Mouse (Mus musculus): ENCODE data around the gene Pakap. TPM values are rescaled to one million over a fixed set of nuclear protein-coding genes. Genes with fewer than 3 reads are reported as not detected.

Pakap gene
- polyA plus RNA-seq, 1 experiment = 7.1 TPM

DNA sequence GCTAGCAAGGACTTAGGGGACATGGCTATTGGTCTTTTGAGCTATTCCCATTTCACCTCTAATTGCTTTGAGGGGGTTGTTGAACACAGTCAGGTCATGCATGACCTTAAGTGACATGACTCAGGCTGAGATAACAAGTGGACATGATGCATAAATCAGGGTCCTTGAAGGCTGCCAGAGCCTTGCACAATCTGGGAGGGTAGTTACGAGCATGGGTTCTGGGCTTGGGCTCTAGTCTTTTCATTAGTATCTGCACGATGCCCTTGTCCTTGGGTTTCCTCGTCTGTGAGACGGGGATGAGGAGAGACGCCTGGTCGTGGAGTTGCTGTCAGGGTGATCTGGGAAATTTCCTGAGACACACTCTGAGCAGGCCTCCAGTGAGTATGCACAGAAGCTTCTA lies 6.7 kb downstream of the Pakap start:
- Histone ChIP-seq H3K79me3 (ENCODE audit: low read depth) (peaks cover 49% of the 10 kb centered on the region), H3K79me2 (ENCODE audit: control insufficient read depth, insufficient read depth) (peaks cover 96% of the 10 kb centered on the region), H3ac (ENCODE audit: control insufficient read depth, insufficient read length, low read depth) (no peak overlapping the region), H3K27me3 (ENCODE audit: control insufficient read depth, insufficient read depth, insufficient read length) (no peaks in the 10 kb centered on the region), H3K4me3 (ENCODE audit: insufficient read depth, poor library complexity, severe bottlenecking) (no peak overlapping the region), H3K36me3 (ENCODE audit: control insufficient read depth, insufficient read depth) (no peaks in the 10 kb centered on the region)
- TF ChIP-seq CTCF (IDR thresholded peaks at IDR 0.05; ENCODE audit: control insufficient read depth, insufficient read depth, insufficient read length) (no peak), CEBPB (IDR thresholded peaks at IDR 0.05; ENCODE audit: low read depth) (peak; percentile 7)

DNA sequence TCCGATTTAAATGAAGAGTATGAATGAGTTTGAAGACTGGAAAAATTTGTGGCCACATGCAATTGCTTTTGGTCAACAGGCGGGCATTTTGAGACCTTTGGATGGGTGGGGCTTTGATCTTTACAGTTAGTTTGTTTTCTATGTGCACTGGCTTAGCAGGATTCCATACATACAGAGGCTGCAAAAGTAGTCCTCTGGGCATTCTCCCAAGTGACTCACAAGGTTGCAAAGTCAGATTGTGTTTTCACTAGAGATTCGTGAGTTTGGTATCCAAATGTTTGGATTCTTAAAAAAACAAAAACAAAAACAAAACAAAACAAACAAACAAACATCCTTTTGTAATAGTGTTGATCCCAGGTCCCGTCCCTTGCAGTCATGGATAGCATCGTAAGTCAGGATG lies 7.7 kb downstream of the Pakap start:
- H3K79me3 ChIP-seq (ENCODE audit: low read depth) = peaks cover 45% of the 10 kb centered on the region
- H3K79me2 ChIP-seq (ENCODE audit: control insufficient read depth, insufficient read depth) = peaks cover 96% of the 10 kb centered on the region
- H3K4me3 ChIP-seq (ENCODE audit: insufficient read depth, poor library complexity, severe bottlenecking) = no peak overlapping the region
- H3ac ChIP-seq (ENCODE audit: control insufficient read depth, insufficient read length, low read depth) = no peak overlapping the region
- no peaks in the 10 kb centered on the region for H3K27me3 ChIP-seq (ENCODE audit: control insufficient read depth, insufficient read depth, insufficient read length)
- TF ChIP-seq CEBPB (IDR thresholded peaks at IDR 0.05; ENCODE audit: low read depth) (no peak), MYOD1 (IDR thresholded peaks at IDR 0.05; ENCODE audit: control insufficient read depth, insufficient read length, low read depth) (no peak), FOSL1 (IDR thresholded peaks at IDR 0.05; ENCODE audit: insufficient read depth, low read length, poor library complexity, severe bottlenecking) (no peak), MYOG (IDR thresholded peaks at IDR 0.05; ENCODE audit: control insufficient read depth, extremely low read depth, insufficient read length) (no peak), CTCF (IDR thresholded peaks at IDR 0.05; ENCODE audit: control insufficient read depth, insufficient read depth, insufficient read length) (no peak), USF1 (IDR thresholded peaks at IDR 0.05; ENCODE audit: low read depth) (no peak), MAX (IDR thresholded peaks at IDR 0.05) (no peak)
- H3K36me3 ChIP-seq (ENCODE audit: control insufficient read depth, insufficient read depth) = no peaks in the 10 kb centered on the region

DNA sequence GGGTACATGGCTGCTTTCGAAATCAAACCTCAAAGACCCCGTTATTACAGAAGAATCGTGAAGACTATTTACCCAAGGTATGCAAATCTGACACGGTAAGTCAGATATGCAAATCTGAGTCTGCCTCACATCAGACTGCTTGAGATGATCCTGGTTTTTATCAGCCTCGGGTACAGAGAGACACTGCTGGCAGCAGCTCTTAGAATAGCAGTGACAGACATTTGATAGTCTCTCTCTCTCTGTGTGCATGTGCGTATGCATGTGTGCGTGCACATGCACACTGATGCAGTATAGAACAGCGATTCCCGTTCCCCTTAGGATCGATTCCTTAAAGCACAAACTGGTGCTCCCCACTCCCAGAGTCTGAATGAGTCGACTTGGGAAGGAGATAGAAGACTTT lies 8.1 kb downstream of the Pakap start:
- TF ChIP-seq FOSL1 (IDR thresholded peaks at IDR 0.05; ENCODE audit: insufficient read depth, low read length, poor library complexity, severe bottlenecking) (no peak), CTCF (IDR thresholded peaks at IDR 0.05; ENCODE audit: control insufficient read depth, insufficient read depth, insufficient read length) (no peak), MYOD1 (IDR thresholded peaks at IDR 0.05; ENCODE audit: control insufficient read depth, insufficient read length, low read depth) (no peak), MYOG (IDR thresholded peaks at IDR 0.05; ENCODE audit: control insufficient read depth, extremely low read depth, insufficient read length) (no peak), MAX (IDR thresholded peaks at IDR 0.05) (no peak), USF1 (IDR thresholded peaks at IDR 0.05; ENCODE audit: low read depth) (no peak), CEBPB (IDR thresholded peaks at IDR 0.05; ENCODE audit: low read depth) (no peak)
- Histone ChIP-seq H3K27me3 (ENCODE audit: control insufficient read depth, insufficient read depth, insufficient read length) (no peaks in the 10 kb centered on the region), H3ac (ENCODE audit: control insufficient read depth, insufficient read length, low read depth) (no peak overlapping the region), H3K36me3 (ENCODE audit: control insufficient read depth, insufficient read depth) (no peaks in the 10 kb centered on the region), H3K79me2 (ENCODE audit: control insufficient read depth, insufficient read depth) (peaks cover 95% of the 10 kb centered on the region), H3K79me3 (ENCODE audit: low read depth) (peaks cover 40% of the 10 kb centered on the region), H3K4me3 (ENCODE audit: insufficient read depth, poor library complexity, severe bottlenecking) (no peak overlapping the region)

DNA sequence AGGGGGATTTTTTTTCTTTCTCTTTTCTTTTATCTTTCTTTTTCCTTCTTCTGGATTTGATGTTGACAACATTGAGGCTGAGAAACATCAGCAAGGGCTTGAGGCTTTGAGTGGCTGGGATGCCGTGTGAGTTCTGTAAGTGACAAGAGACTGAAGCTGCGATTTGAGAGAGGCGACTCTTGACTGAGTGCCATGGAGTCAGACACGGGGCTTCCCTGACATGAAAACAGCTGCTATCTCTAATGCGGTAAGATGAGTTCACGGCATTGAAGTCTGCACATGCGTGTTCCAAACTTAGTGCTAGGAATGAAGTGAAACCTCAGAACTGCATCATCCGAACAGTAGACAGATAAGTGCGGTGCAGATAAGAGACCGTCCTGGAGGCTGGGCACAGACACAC lies 11.7 kb downstream of the Pakap start:
- Histone ChIP-seq H3K79me3 (ENCODE audit: low read depth) (peaks cover 25% of the 10 kb centered on the region), H3K27me3 (ENCODE audit: control insufficient read depth, insufficient read depth, insufficient read length) (no peaks in the 10 kb centered on the region), H3K36me3 (ENCODE audit: control insufficient read depth, insufficient read depth) (no peaks in the 10 kb centered on the region), H3K4me3 (ENCODE audit: insufficient read depth, poor library complexity, severe bottlenecking) (no peak overlapping the region), H3K79me2 (ENCODE audit: control insufficient read depth, insufficient read depth) (peaks cover 93% of the 10 kb centered on the region), H3ac (ENCODE audit: control insufficient read depth, insufficient read length, low read depth) (no peak overlapping the region)
- TF ChIP-seq CEBPB (IDR thresholded peaks at IDR 0.05; ENCODE audit: low read depth) = no peak
- no peak for TF ChIP-seq USF1 (IDR thresholded peaks at IDR 0.05; ENCODE audit: low read depth)
- no peak for TF ChIP-seq MYOG (IDR thresholded peaks at IDR 0.05; ENCODE audit: control insufficient read depth, extremely low read depth, insufficient read length)
- no peak for TF ChIP-seq FOSL1 (IDR thresholded peaks at IDR 0.05; ENCODE audit: insufficient read depth, low read length, poor library complexity, severe bottlenecking)
- no peak for TF ChIP-seq MYOD1 (IDR thresholded peaks at IDR 0.05; ENCODE audit: control insufficient read depth, insufficient read length, low read depth)
- no peak for TF ChIP-seq CTCF (IDR thresholded peaks at IDR 0.05; ENCODE audit: control insufficient read depth, insufficient read depth, insufficient read length)
- TF ChIP-seq MAX (IDR thresholded peaks at IDR 0.05) = no peak

DNA sequence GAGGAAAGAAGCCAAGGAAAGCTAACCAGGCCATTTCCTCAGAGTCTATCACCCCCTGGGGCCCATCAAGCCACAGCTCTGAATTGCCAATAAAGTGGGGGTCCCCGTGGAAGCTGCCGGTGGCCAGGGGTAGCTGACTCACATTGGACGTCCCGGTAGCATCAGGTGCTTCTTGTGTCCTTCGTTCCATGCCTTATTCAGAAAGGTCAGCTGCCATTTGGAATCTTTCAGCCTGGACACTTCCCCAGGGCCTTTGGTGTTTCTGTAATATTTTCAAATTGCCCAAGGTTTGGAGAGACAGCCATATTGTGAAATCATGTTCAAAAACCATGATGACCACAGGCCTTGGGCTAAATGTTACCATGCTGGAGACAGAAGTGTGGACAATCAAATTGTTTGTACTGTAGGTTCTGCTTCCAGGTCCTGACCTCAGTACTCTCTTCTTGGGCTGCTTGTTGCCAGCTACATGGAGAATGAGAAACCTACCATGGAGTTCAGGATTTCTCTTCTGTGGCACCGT lies 17.4 kb downstream of the Pakap start:
- no peak for TF ChIP-seq CEBPB (IDR thresholded peaks at IDR 0.05; ENCODE audit: low read depth)
- no peak for TF ChIP-seq CTCF (IDR thresholded peaks at IDR 0.05; ENCODE audit: control insufficient read depth, insufficient read depth, insufficient read length)
- no peak for TF ChIP-seq MAX (IDR thresholded peaks at IDR 0.05)
- TF ChIP-seq FOSL1 (IDR thresholded peaks at IDR 0.05; ENCODE audit: insufficient read depth, low read length, poor library complexity, severe bottlenecking) = no peak
- no peak for TF ChIP-seq MYOG (IDR thresholded peaks at IDR 0.05; ENCODE audit: control insufficient read depth, extremely low read depth, insufficient read length)
- no peak for TF ChIP-seq USF1 (IDR thresholded peaks at IDR 0.05; ENCODE audit: low read depth)
- TF ChIP-seq MYOD1 (IDR thresholded peaks at IDR 0.05; ENCODE audit: control insufficient read depth, insufficient read length, low read depth) = no peak
- Histone ChIP-seq H3K36me3 (ENCODE audit: control insufficient read depth, insufficient read depth) (no peaks in the 10 kb centered on the region), H3K27me3 (ENCODE audit: control insufficient read depth, insufficient read depth, insufficient read length) (no peaks in the 10 kb centered on the region), H3K79me3 (ENCODE audit: low read depth) (peaks cover 28% of the 10 kb centered on the region), H3K4me3 (ENCODE audit: insufficient read depth, poor library complexity, severe bottlenecking) (no peak overlapping the region), H3K79me2 (ENCODE audit: control insufficient read depth, insufficient read depth) (peaks cover 92% of the 10 kb centered on the region), H3ac (ENCODE audit: control insufficient read depth, insufficient read length, low read depth) (no peak overlapping the region)
